Mouse (Mus musculus) lung, embryonic 14.5 days (tissue): ENCODE data around the gene B4galt3. TPM values are rescaled to one million over a fixed set of nuclear protein-coding genes. Genes with fewer than 3 reads are reported as not detected.
A peak's percentile ranks its signal among the peaks of the same experiment; 100 is the strongest.

ENCODE experiments used
- ATAC-seq: fragments of 200-750 bp; cut with Nextera tagmentation; 2 replicates; pipeline ENCODE4 v1.8.0; 2017; ENCODE audit warnings: mild to moderate bottlenecking, moderate TSS enrichment, moderate library complexity; ENCODE audit not compliant: insufficient read depth
- DNase-seq: peaks from one replicate; pipeline ENCODE4 v3.0.0-alpha.2; 2015
- H3K27ac ChIP-seq: fragments of 300-500 bp; sonication (generic); 2 replicates; pipeline ENCODE4 v1.5.1; 2014; ENCODE audit warnings: low read depth, mild to moderate bottlenecking, moderate library complexity
- H3K27me3 ChIP-seq: fragments of 300-500 bp; sonication (generic); 2 replicates; pipeline ENCODE4 v1.6.1; 2014; ENCODE audit warnings: low read length, control low read depth; ENCODE audit not compliant: insufficient read depth
- H3K36me3 ChIP-seq: fragments of 300-500 bp; sonication (generic); 2 replicates; pipeline ENCODE4 v1.6.1; 2014; ENCODE audit warnings: control low read depth; ENCODE audit not compliant: insufficient read depth
- H3K4me1 ChIP-seq: fragments of 300-500 bp; sonication (generic); 2 replicates; pipeline ENCODE4 v1.6.1; 2014; ENCODE audit warnings: antibody characterized with exemption, control low read depth; ENCODE audit not compliant: insufficient read depth
- H3K4me2 ChIP-seq: fragments of 300-500 bp; sonication (generic); 2 replicates; pipeline ENCODE4 v1.6.1; 2014; ENCODE audit warnings: mild to moderate bottlenecking
- H3K4me3 ChIP-seq: fragments of 300-500 bp; sonication (generic); 2 replicates; pipeline ENCODE4 v1.5.1; 2014; ENCODE audit warnings: low read depth, low read length
- H3K9ac ChIP-seq: fragments of 300-500 bp; sonication (generic); 2 replicates; pipeline ENCODE4 v1.6.1; 2014
- H3K9me3 ChIP-seq: fragments of 300-500 bp; sonication (generic); 2 replicates; pipeline ENCODE4 v1.6.1; 2016; ENCODE audit warnings: low read depth, low read length, control low read depth
- CTCF ChIP-seq: IDR thresholded peaks from 2 replicates; pipeline ENCODE4 v1.5.1; 2016; ENCODE audit warnings: antibody characterized with exemption, low read depth
- WGBS: fragments of 180-500 bp; shearing (Covaris S2); extraction: QIAGEN DNeasy Blood & Tissue Kit; methylation state at CpG from one replicate; pipeline ENCODE4 v1.1.7; 2014; 5-methylcytosine and 5-hydroxymethylcytosine counted together
- polyA plus RNA-seq: library from polyadenylated mRNA; unstranded; fragments of >200 nt; fragmentation: Nextera tagmentation; extraction: Ambion mirVana; gene quantifications from 2 replicates; pipeline ENCODE4 v1.2.1, GENCODE M21; 2014

Gene B4galt3
- polyA plus RNA-seq, 1 experiment from 2014 or later = 94.3 TPM

GRCm38 (mm10) chr1:171249913-171250600 is 20.1 kb upstream of the B4galt3 start, which contains the start of gene Adamts4:
TSS of gene Adamts4 (plus strand) at chr1:171250421.
- Histone ChIP-seq H3K4me1 (peaks cover 25% of the 10 kb centered on the region), H3K9ac (peak within 1 kb of the TSS; percentile 30)
- ATAC-seq = peak; percentile 21; the same call in 1 of the 2 replicates

GRCm38 (mm10) chr1:171250680-171251593 is 19.2 kb upstream of the B4galt3 start, which contains the start of gene Ndufs2:
TSS of gene Ndufs2 (minus strand) at chr1:171251388.
- DNase-seq (peak; percentile 55), ATAC-seq (peak; percentile 6; the same call in 1 of the 2 replicates)
- Histone ChIP-seq H3K36me3 (peaks cover 9% of the 10 kb centered on the region; the same call in 1 of the 2 replicates), H3K4me2 (peak within 1 kb of the TSS; percentile 66), H3K9me3 (no peaks in the 10 kb centered on the region), H3K4me3 (peak within 1 kb of the TSS; percentile 35), H3K4me1 (peaks cover 25% of the 10 kb centered on the region), H3K27ac (peak within 1 kb of the TSS; percentile 86), H3K9ac (peak within 1 kb of the TSS; percentile 49), H3K27me3 (no peaks in the 10 kb centered on the region)
- WGBS = 20% methylated on average over 26 of the region's 26 CpGs
- no peak for TF ChIP-seq CTCF

More at GRCm38 (mm10) chr1:171249913-171250600, 20.1 kb upstream of the B4galt3 start, which contains the start of gene Adamts4:
- Histone ChIP-seq H3K4me2 (peak within 1 kb of the TSS; percentile 66), H3K9me3 (no peaks in the 10 kb centered on the region), H3K27ac (peak within 1 kb of the TSS; percentile 86), H3K27me3 (no peaks in the 10 kb centered on the region), H3K36me3 (peaks cover 13% of the 10 kb centered on the region), H3K4me3 (peak within 1 kb of the TSS; percentile 35)
- 22% methylated on average over 5 of the region's 5 CpGs for WGBS
- no peak for TF ChIP-seq CTCF
- DNase-seq = peak; percentile 79

- Histone ChIP-seq H3K27ac (peak overlapping the region; percentile 86), H3K27me3 (no peaks in the 10 kb centered on the region), H3K4me3 (peak overlapping the region; percentile 35), H3K4me1 (peaks cover 25% of the 10 kb centered on the region), H3K9ac (peak overlapping the region; percentile 49; the same call in 1 of the 2 replicates), H3K9me3 (no peaks in the 10 kb centered on the region), H3K4me2 (peak overlapping the region; percentile 66), H3K36me3 (peaks cover 9% of the 10 kb centered on the region; the same call in 1 of the 2 replicates)
- DNase-seq = peak; percentile 65
- peak; percentile 21 for ATAC-seq
- WGBS = 11% methylated on average over 13 of the region's 13 CpGs
- TF ChIP-seq CTCF = no peak
These were observed 18.4 kb upstream of the B4galt3 start for GRCm38 (mm10) chr1:171251594-171252324.

GRCm38 (mm10) chr1:171252415-171252814 is 17.7 kb upstream of the B4galt3 start:
- Histone ChIP-seq H3K27me3 (no peaks in the 10 kb centered on the region), H3K9me3 (no peaks in the 10 kb centered on the region), H3K27ac (peak overlapping the region; percentile 86), H3K36me3 (peaks cover 9% of the 10 kb centered on the region; the same call in 1 of the 2 replicates), H3K4me3 (peak overlapping the region; percentile 35), H3K4me1 (peaks cover 25% of the 10 kb centered on the region), H3K9ac (peak overlapping the region; percentile 49; the same call in 1 of the 2 replicates), H3K4me2 (peak overlapping the region; percentile 66)
- ATAC-seq (no peak), DNase-seq (peak; percentile 28)
- 54% methylated on average over 17 of the region's 17 CpGs for WGBS
- TF ChIP-seq CTCF = no peak

- no peak overlapping the region for H3K4me3 ChIP-seq
- no peak for DNase-seq
- H3K9me3 ChIP-seq = no peaks in the 10 kb centered on the region
- H3K27me3 ChIP-seq = no peaks in the 10 kb centered on the region
- no peak overlapping the region for H3K9ac ChIP-seq
- 85% methylated on average over 24 of the region's 24 CpGs for WGBS
- no peak for ATAC-seq
- H3K4me2 ChIP-seq = no peak overlapping the region
- H3K27ac ChIP-seq = no peak overlapping the region
- TF ChIP-seq CTCF = no peak
- peaks cover 13% of the 10 kb centered on the region; the same call in 1 of the 2 replicates for H3K36me3 ChIP-seq
- H3K4me1 ChIP-seq = peaks cover 14% of the 10 kb centered on the region
These were observed 13.9 kb upstream of the B4galt3 start for GRCm38 (mm10) chr1:171256095-171256818.
